Mouse (Mus musculus) frontal cortex, postnatal 14 days (tissue): ENCODE results near the gene Dock10.
"Not testable (repeated sequence)": the region's sequence is repeated elsewhere in the genome, so short reads cannot be mapped to it uniquely, and the experiment has no call there.

Source experiments
- DNase-seq, 2 experiments: peaks; one replicate each; pipeline ENCODE4 v3.0.0; 2022; ENCODE audit warnings: low spot score in 2 of 2

Dock10 gene

GRCm38 (mm10) chr1:80757977-80758797 is at the start of gene Dock10:
TSS of gene Dock10 (minus strand) at chr1:80758527.
- DNase-seq, result peak in 1 of 2 experiments; percentile 37

GRCm38 (mm10) chr1:80806835-80807398 is 48.6 kb upstream of the Dock10 start:
- no peak for DNase-seq

GRCm38 (mm10) chr1:80802023-80802422 is 43.7 kb upstream of the Dock10 start:
- DNase-seq, result no peak

GRCm38 (mm10) chr1:80785066-80785779 is 26.9 kb upstream of the Dock10 start:
- no peak for DNase-seq

GRCm38 (mm10) chr1:80784155-80784554 is 25.8 kb upstream of the Dock10 start:
- DNase-seq, result no peak

GRCm38 (mm10) chr1:80765504-80765903 is 7.2 kb upstream of the Dock10 start:
- no peak for DNase-seq

GRCm38 (mm10) chr1:80763042-80763950 is 5.0 kb upstream of the Dock10 start:
- DNase-seq, result no peak

GRCm38 (mm10) chr1:80758798-80759184 is 464 bp upstream of the Dock10 start:
- DNase-seq, result no peak

GRCm38 (mm10) chr1:80757650-80757976 is 714 bp downstream of the Dock10 start:
- DNase-seq, result no peak

DNA sequence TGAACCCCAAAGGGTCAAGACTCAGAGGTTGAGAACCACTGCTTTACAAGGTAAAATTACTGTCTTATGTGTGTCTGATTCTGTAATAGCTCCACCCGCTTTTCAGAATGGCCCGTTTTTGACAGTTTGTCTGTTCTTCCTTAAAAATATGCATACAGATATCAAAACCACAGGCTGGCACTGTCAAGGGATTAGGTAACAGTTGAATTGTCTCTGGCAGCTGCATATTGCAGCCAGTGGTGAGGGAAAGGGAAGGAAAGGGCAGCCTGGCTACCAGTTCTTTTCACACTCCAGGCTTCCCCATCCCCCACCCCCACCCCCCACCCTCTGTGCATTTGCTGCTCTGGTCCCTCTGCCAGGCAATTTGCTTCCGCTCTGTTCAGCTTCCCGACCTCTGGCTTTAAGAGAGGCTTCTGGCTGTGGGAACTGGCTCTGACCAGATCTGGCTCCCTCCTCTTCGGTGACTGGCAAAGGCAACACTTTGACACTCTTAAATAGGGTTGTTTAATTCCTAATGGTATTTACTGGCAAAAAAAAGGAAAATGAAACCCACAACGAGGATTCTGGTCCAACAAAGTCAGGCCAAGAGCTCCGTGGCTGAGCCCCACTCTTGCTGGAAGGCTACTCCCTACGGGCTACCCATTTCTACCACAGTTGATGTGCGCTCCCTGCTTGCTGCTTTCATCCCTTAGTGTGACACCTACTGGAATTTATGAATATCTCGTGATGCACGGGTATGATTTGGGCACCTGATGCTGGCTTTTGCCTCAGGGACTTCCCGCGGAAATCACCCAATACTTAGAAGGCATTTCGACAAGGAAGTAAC is 1.3 kb downstream of the Dock10 start:
- DNase-seq, result peak in 1 of 2 experiments; percentile 14

- no peak for DNase-seq
Measured at GRCm38 (mm10) chr1:80756060-80756439, 2.3 kb downstream of the Dock10 start.

GRCm38 (mm10) chr1:80755296-80756059 is 2.8 kb downstream of the Dock10 start:
- no peak for DNase-seq

DNA sequence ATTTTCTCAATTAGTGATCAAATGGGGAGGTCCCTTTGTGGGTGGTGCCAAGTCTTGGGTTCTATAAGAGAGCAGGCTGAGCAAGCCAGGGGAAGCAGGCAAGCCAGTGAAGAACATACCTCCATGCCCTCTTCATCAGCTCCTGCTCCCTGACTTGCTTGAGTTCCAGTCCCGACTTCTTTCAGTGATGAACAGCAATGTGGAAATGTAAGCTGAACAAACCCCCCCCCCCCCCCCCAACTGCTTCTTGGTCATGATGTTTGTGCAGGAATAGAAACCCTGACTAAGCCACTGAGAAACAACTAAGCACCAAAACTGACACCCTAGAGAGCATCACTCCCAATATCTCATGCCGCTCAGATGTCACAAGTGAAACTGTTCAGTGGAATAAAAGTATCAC is 9.2 kb downstream of the Dock10 start:
- DNase-seq, result not testable (repeated sequence)

DNA sequence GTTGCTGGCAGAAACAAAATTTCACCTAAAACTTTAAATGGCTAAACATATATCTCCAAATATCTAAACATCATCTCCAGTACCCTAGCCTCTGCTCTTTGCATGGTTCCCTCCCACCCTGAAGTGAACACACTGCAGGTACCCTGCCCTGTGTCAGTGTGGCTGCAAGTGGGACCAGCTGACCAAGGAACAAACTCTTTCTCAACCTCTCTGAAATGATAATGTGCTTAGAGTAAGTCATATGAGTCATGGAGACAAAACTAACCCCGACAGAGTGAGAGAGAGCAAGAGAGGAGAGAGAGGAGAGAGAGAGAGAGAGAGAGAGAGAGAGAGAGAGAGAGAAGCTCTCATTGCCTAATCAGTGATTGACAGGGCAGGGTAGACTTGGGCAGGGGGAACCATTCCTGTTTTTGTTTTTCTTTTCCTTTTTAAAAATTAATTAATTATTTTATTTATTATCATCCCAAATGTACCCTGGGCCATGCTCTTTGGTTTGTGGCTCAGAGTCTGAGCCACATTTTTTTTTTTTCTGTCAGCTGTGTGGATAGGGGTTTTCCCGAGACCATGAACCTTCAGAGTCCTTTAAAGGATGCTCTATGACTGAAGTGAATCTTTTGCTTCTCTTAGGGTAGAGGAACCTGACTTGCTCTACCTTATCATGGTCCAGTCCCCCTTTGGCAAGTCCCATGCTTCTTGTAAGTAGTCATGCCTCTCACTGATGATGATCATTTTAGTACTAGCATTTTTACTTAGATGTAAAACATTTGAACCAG is 11.4 kb downstream of the Dock10 start:
- DNase-seq, result no peak

DNA sequence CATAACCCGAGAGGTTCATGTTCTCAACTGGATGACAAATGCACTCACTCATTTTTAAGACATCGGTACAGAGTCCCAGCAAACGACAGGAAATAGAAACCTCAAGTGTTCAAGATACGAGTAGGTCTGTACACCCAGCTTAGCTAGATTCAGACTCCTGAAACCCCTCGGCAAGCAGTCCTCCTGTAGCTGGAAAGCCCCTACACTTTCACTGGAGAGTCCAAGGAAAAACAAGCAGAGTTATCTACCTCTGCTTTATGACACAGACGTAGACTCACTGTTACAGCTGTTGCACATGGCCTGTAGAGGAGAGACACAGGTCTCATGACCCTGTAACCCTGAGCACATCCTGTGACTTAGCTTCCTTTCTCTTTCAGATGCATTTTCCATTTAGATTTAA is 12.1 kb downstream of the Dock10 start:
- no peak for DNase-seq

DNA sequence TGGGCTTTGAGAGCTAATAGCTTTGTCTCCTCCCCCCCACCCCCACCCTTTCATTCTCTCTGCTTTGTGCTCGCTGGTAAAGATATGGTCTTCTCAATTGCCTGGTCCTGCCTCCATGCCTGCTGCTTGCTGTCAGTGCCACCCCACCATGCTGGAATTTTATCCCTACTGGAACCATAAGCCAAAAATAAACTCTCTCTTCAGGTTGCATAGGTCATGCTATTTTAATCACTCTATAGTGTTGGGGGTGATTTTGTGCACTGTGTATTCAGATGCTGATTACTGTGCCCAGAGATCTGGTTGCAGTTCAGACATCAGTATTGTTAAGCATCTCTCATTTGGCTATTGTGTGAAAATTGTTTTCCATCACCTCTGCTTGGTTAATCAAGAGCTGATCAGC is 18.9 kb downstream of the Dock10 start:
- DNase-seq, result no peak

- DNase-seq, result no peak
Measured at GRCm38 (mm10) chr1:80737812-80738391, 20.4 kb downstream of the Dock10 start.

GRCm38 (mm10) chr1:80730582-80730981 is 27.7 kb downstream of the Dock10 start:
- DNase-seq, result no peak

DNA sequence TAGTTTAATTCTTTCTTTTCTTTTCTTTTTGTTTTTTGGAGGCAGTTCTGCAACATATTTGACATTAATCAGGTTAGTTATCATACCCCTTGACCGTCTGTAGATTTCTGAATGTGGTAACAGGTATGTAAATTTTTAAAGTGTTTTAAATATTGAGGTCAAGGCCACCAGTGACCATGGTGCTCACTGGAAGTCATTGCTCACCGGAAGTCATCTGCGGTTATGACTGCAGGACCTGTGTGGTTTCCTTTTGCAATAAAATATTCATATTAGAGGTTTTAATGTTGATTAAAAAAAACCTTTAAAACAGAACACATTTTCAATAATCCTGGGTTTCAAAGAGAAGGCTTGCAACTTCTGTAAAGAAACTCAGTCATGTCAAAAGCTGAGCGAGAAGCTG is 28.2 kb downstream of the Dock10 start:
- no peak for DNase-seq
